Mouse (Mus musculus) lung, postnatal 0 days (tissue): ENCODE data around the gene Stab1. TPM values are rescaled to one million over a fixed set of nuclear protein-coding genes. Genes with fewer than 3 reads are reported as not detected.

ENCODE experiments used
- ATAC-seq: fragments of 200-750 bp; cut with Nextera tagmentation; 2 replicates; pipeline ENCODE4 v1.8.0; 2017; ENCODE audit warnings: moderate library complexity
- DNase-seq: peaks from one replicate; pipeline ENCODE4 v3.0.0-alpha.2; 2016; ENCODE audit warnings: low spot score
- H3K27ac ChIP-seq: fragments of 300-500 bp; sonication (generic); 2 replicates; pipeline ENCODE4 v1.5.1; 2014; ENCODE audit warnings: antibody characterized with exemption, mild to moderate bottlenecking, low read length, mixed read lengths
- H3K27me3 ChIP-seq: fragments of 300-500 bp; sonication (generic); replicated peaks from 2 replicates; pipeline ENCODE4 v1.6.1; 2014; ENCODE audit warnings: low read length, mixed read lengths; ENCODE audit not compliant: insufficient read depth
- H3K36me3 ChIP-seq: fragments of 300-500 bp; sonication (generic); 2 replicates; pipeline ENCODE4 v1.6.1; 2014; ENCODE audit warnings: low read length, mixed read lengths; ENCODE audit not compliant: insufficient read depth
- H3K4me1 ChIP-seq: fragments of 300-500 bp; sonication (generic); 2 replicates; pipeline ENCODE4 v1.6.1; 2014; ENCODE audit warnings: antibody characterized with exemption, low read depth, low read length, mixed read lengths; ENCODE audit not compliant: insufficient read depth
- H3K4me2 ChIP-seq: fragments of 300-500 bp; sonication (generic); replicated peaks from 2 replicates; pipeline ENCODE4 v1.6.1; 2014; ENCODE audit warnings: low read depth, mild to moderate bottlenecking, low read length, moderate library complexity, mixed read lengths
- H3K4me3 ChIP-seq: fragments of 300-500 bp; sonication (generic); 2 replicates; pipeline ENCODE4 v1.5.1; 2014; ENCODE audit warnings: low read depth, low read length
- H3K9ac ChIP-seq: fragments of 300-500 bp; sonication (generic); replicated peaks from 2 replicates; pipeline ENCODE4 v1.6.1; 2014; ENCODE audit warnings: low read depth, mild to moderate bottlenecking
- H3K9me3 ChIP-seq: fragments of 300-500 bp; sonication (generic); 2 replicates; pipeline ENCODE4 v1.6.1; 2016; ENCODE audit warnings: low read length, mixed read lengths
- CTCF ChIP-seq: IDR thresholded peaks from 2 replicates; pipeline ENCODE4 v1.5.1; 2016; ENCODE audit warnings: antibody characterized with exemption, mild to moderate bottlenecking
- EP300 ChIP-seq: IDR thresholded peaks from 2 replicates; pipeline ENCODE4 v1.6.1; 2016; ENCODE audit warnings: antibody characterized with exemption, mild to moderate bottlenecking, control low read depth
- WGBS: fragments of 180-500 bp; shearing (Covaris S2); extraction: QIAGEN DNeasy Blood & Tissue Kit; methylation state at CpG from one replicate; pipeline ENCODE4 v1.1.7; 2014; 5-methylcytosine and 5-hydroxymethylcytosine counted together
- polyA plus RNA-seq: library from polyadenylated mRNA; unstranded; fragments of >200 nt; fragmentation: Nextera tagmentation; extraction: Ambion mirVana; gene quantifications from 2 replicates; pipeline ENCODE4 v1.2.1, GENCODE M21; 2015

The Stab1 gene
- polyA plus RNA-seq, 1 experiment from 2014 or later, result 32.4 TPM

- peak; percentile 36 for DNase-seq
- no peak overlapping the region for H3K4me2 ChIP-seq
- H3K4me1 ChIP-seq, result peaks cover 5% of the 10 kb centered on the region; the same call in 1 of the 2 replicates
- no peak for TF ChIP-seq EP300
- TF ChIP-seq CTCF, result no peak
- H3K36me3 ChIP-seq, result peaks cover 67% of the 10 kb centered on the region
- H3K27ac ChIP-seq, result peak overlapping the region; percentile 35; the same call in 1 of the 2 replicates
- no peaks in the 10 kb centered on the region for H3K27me3 ChIP-seq
- H3K9ac ChIP-seq, result no peak overlapping the region
- 41% methylated on average over 2 of the region's 2 CpGs for WGBS
- H3K9me3 ChIP-seq, result no peaks in the 10 kb centered on the region
- peak; percentile 65 for ATAC-seq
- no peak overlapping the region for H3K4me3 ChIP-seq
Observed at GRCm38 (mm10) chr14:31182786-31183290, 14.4 kb upstream of the Stab1 start.

GRCm38 (mm10) chr14:31181512-31181911, 13.1 kb upstream of the Stab1 start:
- ATAC-seq (no peak), DNase-seq (no peak)
- no peaks in the 10 kb centered on the region for H3K9me3 ChIP-seq
- H3K36me3 ChIP-seq, result peaks cover 70% of the 10 kb centered on the region
- no peaks in the 10 kb centered on the region for H3K27me3 ChIP-seq
- H3K27ac ChIP-seq, result no peak overlapping the region
- H3K9ac ChIP-seq, result no peak overlapping the region
- peaks cover 5% of the 10 kb centered on the region; the same call in 1 of the 2 replicates for H3K4me1 ChIP-seq
- 67% methylated on average over 4 of the region's 4 CpGs for WGBS
- H3K4me2 ChIP-seq, result no peak overlapping the region
- TF ChIP-seq CTCF (no peak), EP300 (no peak)
- H3K4me3 ChIP-seq, result no peak overlapping the region

DNA sequence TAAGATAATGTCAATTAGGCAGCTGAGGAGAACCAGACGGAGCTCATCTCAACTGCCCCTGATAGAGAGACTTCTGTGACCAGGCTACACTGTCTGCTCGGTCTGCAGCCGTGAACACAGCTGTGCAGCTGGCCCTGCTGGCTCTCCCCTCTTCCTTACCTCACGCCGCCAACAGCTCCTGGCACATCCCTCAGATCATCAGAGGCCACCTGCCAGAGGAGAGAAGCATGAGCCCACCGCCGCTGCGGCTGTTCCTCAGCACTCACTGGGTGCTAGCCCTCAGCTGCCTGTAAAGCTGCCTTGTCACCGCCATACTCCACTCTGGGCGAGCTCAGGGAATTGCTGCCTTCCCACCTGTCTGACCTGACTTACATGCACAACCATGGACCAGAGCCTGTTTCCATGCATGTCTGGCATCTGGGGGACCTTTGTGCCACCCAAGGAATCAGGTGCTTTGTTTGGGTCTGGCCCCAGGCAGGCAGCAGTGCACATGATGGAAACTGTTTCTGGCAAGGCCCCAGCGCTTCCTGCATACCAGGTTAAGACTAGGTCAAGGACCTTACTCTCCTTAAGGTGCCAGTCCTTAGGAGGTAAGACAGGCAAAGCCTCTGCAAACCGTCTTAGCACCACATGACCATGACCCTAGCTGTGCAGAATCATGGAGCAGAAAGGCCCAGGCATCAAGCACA, 11.4 kb upstream of the Stab1 start:
- no peak for TF ChIP-seq CTCF
- no peak for TF ChIP-seq EP300
- Histone ChIP-seq H3K4me2 (no peak overlapping the region), H3K4me1 (peaks cover 5% of the 10 kb centered on the region; the same call in 1 of the 2 replicates), H3K27me3 (no peaks in the 10 kb centered on the region), H3K27ac (no peak overlapping the region), H3K9ac (no peak overlapping the region), H3K9me3 (no peaks in the 10 kb centered on the region), H3K4me3 (no peak overlapping the region), H3K36me3 (peaks cover 73% of the 10 kb centered on the region)
- DNase-seq, result no peak
- WGBS, result 80% methylated on average over 12 of the region's 12 CpGs
- no peak for ATAC-seq

DNA sequence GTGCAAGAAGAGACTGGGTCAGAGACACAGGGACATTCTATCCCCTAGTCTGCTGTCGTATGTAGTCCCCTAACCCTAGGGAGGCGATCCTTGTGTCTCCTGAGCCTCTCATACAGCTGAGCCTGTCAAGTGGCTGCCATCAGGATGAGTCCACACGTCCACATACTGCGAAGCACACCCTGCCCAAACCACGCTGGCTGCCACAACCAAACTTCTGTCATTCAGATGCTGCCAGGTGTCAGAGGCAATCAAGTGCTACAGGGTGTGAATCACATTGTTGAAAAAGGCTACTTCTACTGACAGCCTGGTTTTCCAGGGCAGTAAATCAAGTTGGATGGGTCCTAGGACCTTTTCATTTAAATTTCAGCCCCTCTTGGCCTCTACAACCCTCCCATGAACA, 9.3 kb upstream of the Stab1 start:
- ATAC-seq (no peak), DNase-seq (no peak)
- no peak overlapping the region for H3K9ac ChIP-seq
- no peaks in the 10 kb centered on the region for H3K27me3 ChIP-seq
- H3K36me3 ChIP-seq, result peaks cover 71% of the 10 kb centered on the region
- H3K4me3 ChIP-seq, result no peak overlapping the region
- H3K4me1 ChIP-seq, result peaks cover under 1% of the 10 kb centered on the region; the same call in 1 of the 2 replicates
- no peak for TF ChIP-seq CTCF
- no peaks in the 10 kb centered on the region for H3K9me3 ChIP-seq
- no peak overlapping the region for H3K4me2 ChIP-seq
- WGBS, result 88% methylated on average over 5 of the region's 5 CpGs
- no peak overlapping the region for H3K27ac ChIP-seq

DNA sequence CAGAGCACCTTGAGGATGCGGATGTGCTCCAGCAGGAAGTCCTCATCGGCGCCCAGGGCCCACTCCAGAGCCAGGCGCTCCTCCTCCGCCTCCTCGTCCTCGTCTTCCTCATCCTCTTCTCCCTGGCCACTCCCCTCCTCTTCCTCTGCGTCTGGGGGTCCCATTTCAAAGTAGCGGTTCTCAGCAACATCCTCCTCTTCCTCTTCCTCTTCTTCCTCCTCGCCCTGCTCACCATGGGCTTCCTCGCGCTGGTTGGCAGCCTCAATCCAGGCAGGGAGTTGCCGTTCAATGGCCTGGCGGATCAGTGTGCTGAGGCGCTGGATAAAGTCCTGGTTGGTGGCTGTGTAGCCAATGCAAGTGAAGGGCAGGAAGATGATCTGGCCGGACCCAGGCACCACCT, 8.8 kb upstream of the Stab1 start:
- DNase-seq (no peak), ATAC-seq (no peak)
- Histone ChIP-seq H3K27ac (no peak overlapping the region), H3K9ac (no peak overlapping the region), H3K4me3 (no peak overlapping the region), H3K36me3 (peaks cover 75% of the 10 kb centered on the region), H3K9me3 (no peaks in the 10 kb centered on the region), H3K27me3 (no peaks in the 10 kb centered on the region), H3K4me1 (no peaks in the 10 kb centered on the region), H3K4me2 (no peak overlapping the region)
- TF ChIP-seq EP300 (no peak), CTCF (no peak)
- 73% methylated on average over 16 of the region's 16 CpGs for WGBS

DNA sequence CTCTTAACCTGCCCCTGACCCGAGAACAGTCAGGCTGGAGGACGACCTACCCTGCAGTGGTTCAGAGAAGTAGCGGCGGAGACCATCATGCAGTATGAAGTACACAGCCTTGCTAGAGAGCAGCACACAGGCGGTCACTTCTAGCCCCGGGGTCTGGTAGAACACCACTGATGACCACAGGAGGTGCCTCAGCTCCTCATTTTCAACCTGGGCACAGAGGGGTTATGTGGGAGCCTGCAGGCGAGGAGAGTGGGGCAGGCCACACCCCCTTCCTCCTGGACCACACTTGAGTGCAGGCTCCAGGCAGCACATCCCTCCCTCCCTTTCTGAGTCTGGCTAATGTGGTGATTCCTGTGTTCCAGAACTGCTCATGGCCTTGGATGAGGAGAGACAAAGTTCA, 5.1 kb upstream of the Stab1 start:
- Histone ChIP-seq H3K9me3 (no peaks in the 10 kb centered on the region), H3K4me2 (no peak overlapping the region), H3K9ac (no peak overlapping the region), H3K27ac (no peak overlapping the region), H3K36me3 (peaks cover 73% of the 10 kb centered on the region), H3K4me3 (no peak overlapping the region), H3K4me1 (no peaks in the 10 kb centered on the region; the same call in 1 of the 2 replicates), H3K27me3 (no peaks in the 10 kb centered on the region)
- DNase-seq (no peak), ATAC-seq (no peak)
- 80% methylated on average over 7 of the region's 7 CpGs for WGBS
- no peak for TF ChIP-seq CTCF
- TF ChIP-seq EP300, result no peak
